Mouse (Mus musculus) thymus, adult 2 months (tissue): ENCODE results near the gene Grap2.

ENCODE experiments used
- CTCF ChIP-seq: fragments of 200-500 bp; IDR thresholded peaks from 2 replicates; pipeline ENCODE4 v1.5.1; 2012; ENCODE audit warnings: mild to moderate bottlenecking, control low read depth, low read length, moderate library complexity, borderline replicate concordance; ENCODE audit not compliant: control insufficient read depth, poor library complexity, insufficient read depth; ENCODE audit errors: extremely low read depth
- POLR2A ChIP-seq: fragments of 200-500 bp; IDR thresholded peaks from 2 replicates; pipeline ENCODE4 v1.6.1; 2012; ENCODE audit warnings: mild to moderate bottlenecking, low read length, control low read depth, moderate library complexity; ENCODE audit not compliant: control insufficient read depth, poor library complexity, insufficient read depth; ENCODE audit errors: extremely low read depth

GRCm38 (mm10) chr15:80631311-80631710, 58.9 kb downstream of the Grap2 start:
- TF ChIP-seq CTCF (no peak), POLR2A (no peak)
